Mouse (Mus musculus): ENCODE data around the gene Crybg1.

GRCm38 (mm10) chr10:44018562-44018961, 130.1 kb downstream of the Crybg1 start:
- no peak for TF ChIP-seq HCFC1 (IDR thresholded peaks at IDR 0.05; ENCODE audit: borderline replicate concordance, insufficient read depth, low read length)
- no peak for TF ChIP-seq CHD2 (IDR thresholded peaks at IDR 0.05; ENCODE audit: low read depth, low read length)
- TF ChIP-seq MAFK (IDR thresholded peaks at IDR 0.05; ENCODE audit: insufficient read depth, low read depth, low read length) = no peak
- TF ChIP-seq ZNF384 (IDR thresholded peaks at IDR 0.05; ENCODE audit: low read depth, low read length) = no peak
- no peak for TF ChIP-seq ZC3H11A (IDR thresholded peaks at IDR 0.05; ENCODE audit: borderline replicate concordance, low read depth, low read length)
